Mouse (Mus musculus) layer of hippocampus, adult 2 months (tissue): ENCODE data around the gene Gm49405. TPM values are rescaled to one million over a fixed set of nuclear protein-coding genes. Genes with fewer than 3 reads are reported as not detected.

Source experiments
- DNase-seq, 2 experiments: peaks; one replicate each; pipeline ENCODE4 v3.0.0; 2022; ENCODE audit warnings: low spot score in 2 of 2
- H3K27ac ChIP-seq: fragments of 200-600 bp; 2 replicates; pipeline ENCODE4 v1.8.1; 2022
- H3K4me3 ChIP-seq: fragments of 200-600 bp; 2 replicates; pipeline ENCODE4 v1.8.1; 2022; ENCODE audit warnings: mild to moderate bottlenecking
- CTCF ChIP-seq: fragments of 200-600 bp; conservative IDR thresholded peaks from 2 replicates; pipeline ENCODE4 v1.8.1; 2022; ENCODE audit warnings: antibody characterized with exemption, mild to moderate bottlenecking, moderate library complexity
- total RNA-seq, 2 experiments: library from RNA; stranded (reverse); gene quantifications; 2 replicates each; pipeline ENCODE4 v1.2.3; 2021

Gm49405 gene
- total RNA-seq, 2 experiments from 2014 or later: 1.3 to 1.4 TPM

DNA sequence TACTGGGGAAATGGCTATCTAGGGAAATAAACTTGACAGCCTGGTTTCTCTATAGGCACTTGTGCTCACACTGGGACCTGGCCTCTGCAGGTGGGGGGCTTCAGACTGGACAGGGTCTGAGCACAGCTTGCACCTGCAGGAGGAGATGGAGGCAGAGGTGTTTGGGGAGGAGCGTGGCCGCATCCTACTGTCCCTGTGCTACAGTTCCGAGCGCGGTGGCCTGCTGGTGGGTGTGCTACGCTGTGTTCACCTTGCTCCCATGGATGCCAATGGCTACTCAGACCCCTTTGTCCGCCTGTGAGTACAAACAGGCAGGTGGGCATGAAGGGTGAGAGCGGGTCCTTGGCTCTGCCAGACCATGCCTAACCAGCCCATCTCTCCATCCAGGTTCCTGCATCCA is 5.5 kb downstream of the Gm49405 start:
- no peak overlapping the region for H3K27ac ChIP-seq
- H3K4me3 ChIP-seq: no peak overlapping the region
- TF ChIP-seq CTCF: no peak
- no peak for DNase-seq

DNA sequence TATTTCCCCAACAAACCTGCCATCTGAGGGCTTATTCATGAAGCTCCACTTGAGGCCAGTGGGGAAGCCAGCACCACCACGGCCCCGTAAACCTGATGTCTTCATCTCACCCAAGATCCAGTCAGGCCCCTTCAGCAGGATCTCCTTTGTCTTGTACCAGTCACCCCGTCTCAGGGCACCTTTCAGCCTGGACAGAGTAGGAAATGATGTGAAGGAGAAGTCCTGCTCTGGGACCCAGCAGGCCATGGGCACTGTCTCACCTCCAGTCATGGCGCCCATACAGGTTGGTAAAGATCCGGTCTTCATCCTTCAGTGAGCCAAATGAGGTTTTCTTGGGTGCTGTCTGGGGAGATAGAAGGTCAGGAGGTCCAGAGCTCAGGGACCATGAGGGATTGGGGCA is 10.7 kb downstream of the Gm49405 start:
- TF ChIP-seq CTCF: no peak
- H3K4me3 ChIP-seq: no peak overlapping the region
- no peak for DNase-seq
- no peak overlapping the region for H3K27ac ChIP-seq

DNA sequence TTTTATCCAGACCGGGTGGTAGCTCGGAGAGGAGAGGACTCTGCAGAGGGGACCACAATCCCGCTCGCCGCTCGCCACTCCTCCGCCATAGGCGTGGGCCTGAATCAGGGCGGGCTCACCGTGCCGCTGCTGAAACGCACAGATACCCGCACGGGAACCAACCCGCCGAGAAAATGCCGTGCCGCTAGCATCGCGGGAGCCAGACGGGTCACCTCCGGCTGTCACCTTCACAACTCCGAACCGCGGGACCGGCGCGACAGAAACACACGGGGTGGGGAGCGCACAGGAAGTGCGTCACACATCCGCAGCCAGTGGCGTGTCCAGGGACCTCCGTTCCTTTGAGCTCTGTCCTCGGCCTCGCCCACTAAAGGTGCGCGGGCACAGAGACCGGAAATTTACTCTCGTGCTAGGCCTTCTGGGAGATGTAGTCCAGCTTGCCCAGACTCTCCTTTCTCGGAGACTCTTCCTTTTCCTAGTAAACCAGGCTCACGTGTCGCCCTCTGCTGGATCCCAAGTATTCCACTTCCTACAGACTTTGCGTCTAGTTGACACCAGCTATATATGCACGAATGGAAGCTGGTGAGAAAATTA is 12.1 kb downstream of the Gm49405 start, which contains the start of gene Ndufv1:
Gene Ndufv1 (minus strand): TSS at position 375 of the 591 bp plus-strand sequence.
- DNase-seq: peak; percentile 96 to 99
- TF ChIP-seq CTCF: peak; percentile 88
- peak within 1 kb of the TSS; percentile 93 for H3K27ac ChIP-seq

DNA sequence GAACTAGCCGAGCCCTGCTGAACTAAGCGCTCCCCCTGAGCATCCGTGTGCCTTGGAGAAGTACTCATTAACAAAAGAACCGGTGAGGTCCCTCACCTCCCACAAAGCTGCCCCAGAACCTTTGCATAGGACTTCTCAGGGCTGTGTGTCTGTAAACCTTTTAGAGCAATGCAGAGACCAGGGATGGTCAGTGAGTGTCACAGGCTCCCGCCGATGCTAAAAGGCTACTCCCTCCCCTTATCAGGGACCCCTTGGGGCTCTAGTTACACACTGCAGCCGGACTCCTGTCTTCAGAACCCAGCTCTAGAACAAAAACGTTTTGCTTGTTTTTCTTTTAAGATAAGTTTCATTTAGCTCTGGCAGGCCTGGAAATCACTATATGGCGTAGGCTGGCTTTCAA is 12.6 kb downstream of the Gm49405 start:
- H3K27ac ChIP-seq: peak overlapping the region; percentile 74; the same call in 1 of the 2 replicates
- no peak for DNase-seq
- H3K4me3 ChIP-seq: peak overlapping the region; percentile 99
- TF ChIP-seq CTCF: no peak

More for the DNA sequence above, 12.1 kb downstream of the Gm49405 start, which contains the start of gene Ndufv1:
- peak within 1 kb of the TSS; percentile 99 for H3K4me3 ChIP-seq

DNA sequence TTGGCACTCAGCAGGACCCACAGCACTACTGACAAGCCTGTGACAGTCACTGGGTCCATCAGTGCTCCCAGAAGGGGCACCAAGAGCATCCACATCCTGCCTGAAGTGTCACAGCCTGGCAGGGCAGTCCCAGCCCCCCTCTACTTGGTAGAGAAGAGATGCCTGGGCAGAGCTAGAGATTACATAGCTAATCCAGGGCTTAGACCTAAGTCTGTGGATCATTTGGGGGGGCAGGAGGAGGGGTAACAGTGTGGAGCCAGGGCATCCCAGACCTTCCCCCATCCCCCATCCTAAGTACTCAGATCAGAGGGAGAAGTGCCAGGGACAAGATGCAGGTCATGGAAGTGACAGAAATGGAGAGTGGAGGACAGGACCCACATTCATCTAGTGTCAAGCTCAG is 14.4 kb downstream of the Gm49405 start:
- no peak overlapping the region for H3K4me3 ChIP-seq
- DNase-seq: no peak
- no peak for TF ChIP-seq CTCF

DNA sequence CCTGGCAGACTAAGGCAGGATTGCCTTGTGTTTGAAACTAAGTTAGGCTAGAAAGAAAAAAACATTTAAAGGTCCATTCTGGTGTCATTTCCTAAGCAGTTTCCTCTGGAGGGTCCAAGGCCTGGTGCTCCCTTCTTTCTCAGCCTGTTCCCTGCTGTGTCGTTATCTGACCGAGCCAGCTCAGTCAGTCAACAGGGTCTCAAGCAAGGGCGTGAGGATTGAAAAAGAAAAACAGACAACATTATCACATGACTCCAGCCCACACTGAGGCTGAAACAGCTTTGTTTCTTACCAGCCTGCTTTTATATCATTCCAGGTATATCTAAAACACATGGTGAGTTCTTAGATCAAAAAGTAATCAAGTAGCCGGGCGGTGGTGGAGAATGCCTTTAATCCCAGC is 15.2 kb downstream of the Gm49405 start:
- H3K4me3 ChIP-seq: no peak overlapping the region

More for the DNA sequence above, 14.4 kb downstream of the Gm49405 start:
- H3K27ac ChIP-seq: no peak overlapping the region

DNA sequence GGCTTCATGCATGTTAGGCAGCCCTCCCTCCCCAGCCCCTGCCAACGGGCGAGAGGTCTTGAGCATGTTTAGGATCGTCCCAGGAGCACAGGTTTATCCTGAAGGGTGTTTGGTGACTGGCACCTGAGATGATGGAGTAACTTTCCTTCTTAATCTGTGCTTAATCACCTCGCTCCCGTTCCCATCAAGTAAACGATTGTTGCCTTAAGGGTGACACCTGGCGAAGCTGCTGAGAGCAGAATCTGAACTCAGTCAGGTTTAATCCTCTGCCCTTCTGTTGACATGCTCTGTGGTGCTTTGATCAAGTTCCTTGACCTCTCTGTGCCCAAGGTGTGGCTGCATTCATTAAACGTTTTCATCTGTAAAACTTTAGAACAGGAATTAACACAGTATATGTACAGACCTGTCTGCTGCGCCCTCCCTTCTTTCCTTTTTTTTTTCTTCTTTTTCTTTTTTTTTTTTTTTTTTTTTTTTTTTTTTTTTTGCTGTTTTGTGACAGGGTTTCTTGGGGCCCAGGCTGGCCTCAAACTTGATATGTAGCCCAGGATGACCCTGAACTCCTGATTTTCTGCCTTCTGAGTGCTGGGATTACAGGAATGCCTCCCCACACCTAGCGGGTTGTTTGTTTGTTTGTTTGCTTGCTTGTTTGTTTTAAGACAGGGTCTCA is 17.6 kb downstream of the Gm49405 start:
- H3K4me3 ChIP-seq: no peak overlapping the region
- no peak for DNase-seq
- no peak for TF ChIP-seq CTCF
- H3K27ac ChIP-seq: no peak overlapping the region

More for the DNA sequence above, 15.2 kb downstream of the Gm49405 start:
- DNase-seq: no peak
- H3K27ac ChIP-seq: no peak overlapping the region
- no peak for TF ChIP-seq CTCF

DNA sequence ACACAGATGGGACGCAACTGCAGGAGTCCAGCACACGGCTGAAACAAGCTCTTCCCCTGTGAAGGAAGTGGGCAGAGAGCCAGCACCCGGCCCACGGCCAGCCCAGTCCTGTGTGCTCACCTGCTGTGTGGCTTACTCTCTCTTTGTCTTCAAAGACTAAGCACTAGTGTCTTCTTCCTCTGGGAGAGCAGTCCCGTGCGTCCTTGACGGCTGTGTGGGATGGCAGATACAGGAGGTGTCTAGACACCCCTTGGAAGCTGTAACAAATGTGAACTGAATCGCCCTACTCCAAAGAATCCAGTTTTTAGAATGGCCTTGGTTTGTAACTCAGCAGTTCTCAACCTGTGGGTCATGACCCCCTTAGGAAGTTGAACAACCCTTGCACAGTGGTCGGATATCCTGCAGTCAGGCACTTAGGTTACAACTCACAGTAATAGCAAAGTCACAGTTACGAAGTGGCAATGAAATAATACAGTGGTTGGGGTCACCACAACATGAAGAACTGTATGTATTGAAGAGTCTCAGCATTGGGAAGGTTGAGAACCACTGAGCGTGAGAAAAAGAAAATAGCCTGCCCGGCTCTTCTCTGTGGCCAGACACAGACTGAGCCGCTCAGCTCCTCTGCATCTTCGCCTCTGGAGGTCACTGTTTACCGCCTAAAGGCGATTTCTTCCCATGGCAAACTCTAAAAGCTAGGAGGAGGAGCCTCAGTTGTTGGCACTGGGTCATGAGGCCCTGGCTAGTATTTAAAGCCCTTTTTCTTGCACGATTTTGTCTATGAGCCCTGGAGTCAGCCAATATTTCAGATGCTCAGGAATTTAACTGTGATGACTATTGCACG is 18.5 kb downstream of the Gm49405 start:
- DNase-seq: peak; percentile 79 to 82
- no peak overlapping the region for H3K4me3 ChIP-seq
- TF ChIP-seq CTCF: peak; percentile 94
- peak overlapping the region; percentile 46; the same call in 1 of the 2 replicates for H3K27ac ChIP-seq

DNA sequence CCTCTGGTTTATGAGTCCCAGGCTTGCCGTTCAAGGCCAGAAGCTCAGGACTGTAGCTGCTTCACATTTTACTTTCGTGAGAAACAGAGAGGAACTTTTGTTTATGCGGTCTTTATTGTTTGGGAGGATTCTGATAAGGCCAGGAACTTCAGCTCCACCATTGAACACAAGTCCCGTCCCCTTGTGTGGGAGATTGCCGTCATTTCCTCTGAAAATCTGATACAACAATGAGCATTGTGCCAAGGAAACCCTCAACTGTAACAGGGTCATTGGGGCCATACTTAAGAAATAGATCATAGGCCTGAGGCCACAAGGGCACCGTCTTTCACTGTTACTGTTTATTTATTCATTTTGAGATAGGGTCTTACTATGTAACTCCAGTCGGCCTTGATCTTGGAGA is 22.8 kb downstream of the Gm49405 start:
- no peak for TF ChIP-seq CTCF
- Histone ChIP-seq H3K4me3 (no peak overlapping the region), H3K27ac (no peak overlapping the region)
- DNase-seq: no peak

DNA sequence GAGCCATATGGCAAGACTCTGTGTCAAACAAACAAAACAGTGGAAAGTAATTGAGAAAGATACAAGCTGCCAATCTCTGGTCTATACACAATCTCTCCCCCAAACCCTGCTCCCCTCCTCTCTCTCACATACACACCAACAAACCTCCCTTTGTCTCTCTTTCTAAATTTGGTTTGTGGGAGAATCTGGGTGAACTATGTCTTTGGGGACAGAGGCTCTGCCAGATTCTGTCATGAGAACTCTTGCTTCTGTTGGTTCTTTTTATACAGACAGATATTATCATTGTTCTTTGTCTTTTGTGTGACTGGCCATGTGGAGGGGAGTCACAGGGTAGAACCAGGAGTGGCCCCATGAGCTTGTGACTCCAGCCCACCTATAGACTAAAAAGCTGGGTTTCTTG is 27.1 kb downstream of the Gm49405 start:
- peak overlapping the region; percentile 62 for H3K27ac ChIP-seq
- no peak for DNase-seq
- TF ChIP-seq CTCF: no peak

DNA sequence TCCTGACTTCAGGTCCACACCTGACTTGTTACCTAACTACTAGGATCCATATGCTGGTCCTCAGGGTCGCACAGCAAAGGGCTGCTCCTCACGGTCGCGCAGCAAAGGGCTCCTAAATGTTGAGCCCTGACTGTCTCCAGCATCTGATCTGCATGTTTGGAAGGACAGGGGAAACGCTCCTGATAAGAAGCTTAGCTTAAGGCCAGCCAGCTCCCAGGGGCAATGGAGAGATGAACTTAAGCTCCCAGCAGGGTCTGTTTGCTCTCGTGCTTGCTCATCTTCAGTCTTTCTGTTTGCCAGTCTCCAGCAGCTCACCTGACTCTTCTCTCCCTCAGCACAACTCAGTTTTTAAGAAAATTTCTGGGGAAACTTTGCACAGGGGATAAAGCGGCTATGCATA is 32.2 kb downstream of the Gm49405 start:
- no peak overlapping the region for H3K4me3 ChIP-seq
- no peak overlapping the region for H3K27ac ChIP-seq
- TF ChIP-seq CTCF: no peak
- DNase-seq: no peak

More for the DNA sequence above, 27.1 kb downstream of the Gm49405 start:
- no peak overlapping the region for H3K4me3 ChIP-seq

DNA sequence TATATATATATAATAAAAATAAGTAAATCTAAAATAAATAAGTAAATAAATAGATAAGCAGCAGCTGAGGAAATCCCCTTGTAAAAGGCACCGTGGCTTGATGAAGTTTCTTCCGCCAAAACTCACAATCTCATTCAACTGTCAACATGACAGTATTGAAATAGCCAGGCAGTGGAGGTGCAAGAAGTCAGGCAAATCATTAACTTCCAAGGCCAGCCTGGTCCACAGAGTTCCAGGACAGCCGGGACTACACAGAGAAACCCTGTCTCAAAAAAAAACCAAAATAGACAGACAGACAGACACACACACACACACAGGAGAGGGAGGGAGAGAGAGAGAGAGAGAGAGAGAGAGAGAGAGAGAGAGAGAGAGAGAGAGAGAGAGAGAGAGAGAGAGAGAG is 32.9 kb downstream of the Gm49405 start:
- TF ChIP-seq CTCF: no peak

DNA sequence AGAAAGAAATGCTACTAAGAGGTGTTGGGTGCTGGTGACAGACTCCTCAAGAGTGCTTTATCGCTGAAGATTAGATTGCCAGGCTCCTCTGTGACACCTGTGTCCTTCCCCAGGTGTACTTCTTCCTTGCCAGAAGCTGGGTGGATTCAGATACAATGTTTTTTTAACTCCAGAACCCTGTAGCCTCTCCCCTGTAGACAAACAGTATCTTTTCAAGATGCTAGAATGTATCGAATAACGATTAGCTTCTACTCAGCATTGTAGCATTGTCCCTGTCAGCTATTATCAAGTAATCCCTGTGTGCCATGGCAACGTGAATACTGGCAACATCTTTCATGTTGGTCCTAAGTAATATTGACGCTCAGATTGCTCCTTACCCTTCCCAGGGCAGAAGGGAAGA is 33.3 kb downstream of the Gm49405 start:
- Histone ChIP-seq H3K4me3 (no peak overlapping the region), H3K27ac (no peak overlapping the region)
- no peak for DNase-seq
- TF ChIP-seq CTCF: no peak

More for the DNA sequence above, 32.9 kb downstream of the Gm49405 start:
- H3K4me3 ChIP-seq: no peak overlapping the region
- no peak for DNase-seq
- H3K27ac ChIP-seq: no peak overlapping the region
